Mouse (Mus musculus) urinary bladder, adult 2 months (tissue): ENCODE data around the gene Serpina6. TPM values are rescaled to one million over a fixed set of nuclear protein-coding genes. Genes with fewer than 3 reads are reported as not detected.
"Not testable (repeated sequence)": the region's sequence is repeated elsewhere in the genome, so short reads cannot be mapped to it uniquely, and the experiment has no call there.

Source experiments
- DNase-seq: peaks from one replicate; pipeline ENCODE4 v3.0.0; 2022; ENCODE audit warnings: low spot score
- polyA plus RNA-seq: library from polyadenylated mRNA; depleted of rRNA; stranded (reverse); fragments of >200 nt; gene quantifications from 2 replicates; pipeline ENCODE4 v1.2.3, GENCODE M21; 2012; rRNA removed

Serpina6 gene
- not detected in 2 replicates for polyA plus RNA-seq

DNA sequence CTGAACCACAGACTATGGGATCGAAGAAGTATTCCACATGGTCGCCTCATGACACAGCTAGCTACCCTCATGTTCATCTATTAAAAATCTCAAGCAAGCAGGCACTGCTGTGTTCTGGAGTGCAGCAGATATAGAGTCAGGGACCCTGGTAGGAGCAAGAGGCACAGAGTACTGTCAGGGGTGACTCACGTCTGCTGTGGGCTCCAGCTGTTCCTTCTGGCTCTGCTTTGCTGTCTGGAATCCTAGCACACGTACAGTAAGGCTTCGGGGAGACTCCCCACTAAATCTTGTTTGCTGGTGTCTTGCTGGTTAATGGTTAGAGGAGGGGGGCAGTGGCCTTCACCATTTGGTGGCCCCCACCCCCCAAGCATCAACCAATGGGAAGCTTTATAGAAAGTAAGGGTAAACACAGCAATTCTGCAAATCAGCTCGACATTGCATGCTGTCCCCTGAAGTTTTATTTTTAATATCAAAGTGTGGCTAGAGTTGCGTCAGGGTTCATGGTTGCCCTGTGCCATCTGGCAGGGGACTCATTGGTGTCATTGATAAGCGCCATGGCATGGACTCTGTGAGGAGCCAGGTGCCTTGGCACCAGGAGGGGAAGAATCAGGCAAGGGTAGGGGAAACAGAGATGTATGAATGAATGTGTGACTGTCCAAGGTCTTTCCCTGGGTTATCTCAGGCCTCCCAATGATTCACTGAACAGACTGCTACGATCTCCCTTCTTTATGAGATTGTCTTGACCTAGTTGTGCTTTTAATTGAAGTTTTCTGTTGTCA is at the start of gene Serpina6:
Gene Serpina6, minus strand, starts transcription at position 365 of the 779 bp plus-strand sequence.
- DNase-seq: no peak

DNA sequence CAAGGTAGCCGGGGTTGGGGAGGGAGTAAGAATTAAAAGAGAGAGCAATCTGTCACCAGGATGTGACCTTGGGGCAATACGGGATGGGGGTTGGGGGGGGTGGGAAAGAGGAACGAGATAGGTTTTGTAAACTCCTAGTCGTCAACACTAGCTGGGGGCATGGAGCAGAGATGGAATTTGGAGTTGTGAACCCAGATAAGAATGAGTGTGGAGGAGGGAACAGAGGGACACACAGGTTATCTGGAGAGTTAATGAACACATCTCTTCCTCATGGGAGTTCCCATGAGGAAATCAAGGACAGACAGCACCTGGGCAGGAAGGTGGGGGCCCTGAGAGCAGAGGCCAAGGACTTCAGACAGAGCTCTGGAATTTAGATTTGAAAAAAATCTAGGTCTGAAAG is 49.1 kb upstream of the Serpina6 start:
- no peak for DNase-seq

DNA sequence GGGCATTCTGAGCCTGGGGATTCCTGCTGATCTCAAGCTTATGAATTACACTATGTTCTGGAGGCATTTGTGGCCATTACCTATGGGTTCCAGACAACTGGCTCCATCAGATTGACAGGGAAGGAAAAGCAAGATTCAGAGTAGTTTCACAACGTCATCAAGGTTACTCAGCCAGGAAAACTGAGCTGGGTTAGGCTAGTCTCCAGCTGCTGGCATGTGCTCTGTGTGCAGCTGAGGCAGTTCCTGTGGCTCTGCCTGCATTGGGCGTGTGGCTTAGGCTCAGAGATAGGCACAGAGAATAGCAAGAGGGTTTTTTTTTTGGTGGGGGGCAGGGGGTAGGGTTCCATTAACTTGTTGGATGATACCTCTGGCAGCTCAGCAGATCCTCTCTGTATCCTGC is 48.5 kb upstream of the Serpina6 start:
- no peak for DNase-seq

DNA sequence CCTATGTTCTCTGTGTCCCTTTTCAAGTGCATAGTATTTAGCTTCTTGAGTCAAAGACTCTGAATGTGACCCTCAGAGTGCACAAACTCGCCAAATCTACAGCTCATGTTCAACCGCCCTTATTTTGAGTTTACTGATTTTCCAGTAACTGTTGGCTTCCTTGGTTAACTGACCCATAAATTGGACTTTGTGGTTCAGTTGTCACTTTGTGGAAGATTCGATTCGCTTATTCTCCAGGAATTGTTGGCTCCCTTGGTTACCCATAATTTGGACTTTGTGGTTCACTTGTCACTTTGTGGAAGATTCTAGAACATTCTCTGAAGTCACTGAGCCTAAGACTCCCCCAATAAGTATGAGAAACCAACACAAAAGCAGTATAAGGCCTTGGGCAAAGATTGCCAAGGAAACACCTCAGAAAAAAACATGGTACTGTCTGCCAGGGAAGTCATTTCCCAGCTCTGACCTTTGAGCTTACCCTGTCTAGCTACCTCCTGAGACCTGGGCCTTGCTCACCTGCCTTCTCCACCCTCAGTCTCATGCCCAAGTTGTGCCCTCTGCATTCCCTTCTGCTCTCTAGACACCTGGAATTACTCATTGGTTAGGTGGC is 43.2 kb upstream of the Serpina6 start:
- DNase-seq: no peak

DNA sequence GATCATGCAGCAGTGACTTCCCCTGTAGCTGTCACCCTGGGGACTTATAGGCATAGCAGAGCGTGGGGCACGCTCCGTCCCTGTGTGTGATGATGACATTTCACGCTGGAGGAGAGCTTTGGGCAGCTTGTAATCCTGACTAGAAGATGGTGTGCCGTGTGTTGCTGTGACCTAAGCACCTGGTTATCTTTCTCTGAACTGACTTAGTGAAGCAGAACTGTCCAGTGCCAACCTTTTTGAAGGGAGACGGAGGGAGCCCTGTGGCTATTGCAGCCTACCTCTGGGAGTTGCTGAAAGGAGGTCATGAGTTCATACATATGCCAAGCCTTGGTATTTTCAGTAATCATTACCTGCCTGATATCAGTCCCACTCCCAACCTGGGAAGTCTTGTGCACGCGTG is 38.4 kb upstream of the Serpina6 start, which contains the start of gene Serpina1f:
Gene Serpina1f, minus strand, starts transcription at position 101 of the 400 bp plus-strand sequence.
- no peak for DNase-seq

DNA sequence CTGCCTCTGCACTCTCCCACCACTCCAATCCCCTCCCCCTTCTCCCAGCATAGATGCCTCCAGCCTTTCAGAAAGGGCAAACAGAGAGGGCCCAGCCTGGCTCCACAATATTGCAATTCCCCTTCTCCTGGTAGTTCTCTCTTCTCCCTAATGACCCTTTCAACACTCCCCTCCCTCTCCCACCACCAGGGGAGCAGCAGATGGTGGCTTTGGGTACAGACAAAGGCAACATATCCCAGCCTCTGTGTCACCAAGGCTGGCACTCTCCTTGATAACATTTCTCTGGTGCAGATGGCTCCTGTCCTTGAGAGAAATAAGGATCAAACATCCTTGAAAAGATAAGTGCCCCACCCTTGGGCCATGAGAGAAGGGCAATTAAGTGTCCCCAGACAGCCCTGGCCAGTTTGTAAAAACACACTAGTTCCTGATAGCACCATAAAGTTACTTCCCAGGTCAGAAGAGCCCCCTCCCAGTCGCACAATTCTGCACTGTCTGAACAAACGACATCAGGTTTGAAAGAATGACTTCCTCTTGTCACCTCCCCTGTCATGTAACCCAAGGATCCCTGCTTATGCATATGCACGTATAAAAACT is 31.3 kb upstream of the Serpina6 start:
- no peak for DNase-seq

DNA sequence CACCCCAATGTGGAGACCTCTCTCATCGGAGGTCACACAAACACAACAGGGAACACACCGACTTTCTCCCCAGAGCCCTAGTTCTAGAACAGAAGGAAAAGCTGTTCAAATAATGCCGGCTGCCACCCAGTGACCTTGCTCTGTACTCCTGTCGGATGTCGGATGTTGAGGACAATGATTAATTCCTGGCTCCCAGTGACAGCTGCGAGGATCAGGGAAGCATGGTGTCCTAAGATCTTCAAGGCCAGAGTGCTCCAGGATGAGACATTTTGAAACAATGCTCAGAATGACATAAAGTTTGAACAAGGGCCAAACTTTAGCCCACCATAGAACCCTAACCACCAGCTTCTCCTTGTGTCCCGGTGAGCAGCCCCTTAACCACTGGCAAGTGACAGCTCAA is 30.0 kb upstream of the Serpina6 start:
- DNase-seq: no peak

DNA sequence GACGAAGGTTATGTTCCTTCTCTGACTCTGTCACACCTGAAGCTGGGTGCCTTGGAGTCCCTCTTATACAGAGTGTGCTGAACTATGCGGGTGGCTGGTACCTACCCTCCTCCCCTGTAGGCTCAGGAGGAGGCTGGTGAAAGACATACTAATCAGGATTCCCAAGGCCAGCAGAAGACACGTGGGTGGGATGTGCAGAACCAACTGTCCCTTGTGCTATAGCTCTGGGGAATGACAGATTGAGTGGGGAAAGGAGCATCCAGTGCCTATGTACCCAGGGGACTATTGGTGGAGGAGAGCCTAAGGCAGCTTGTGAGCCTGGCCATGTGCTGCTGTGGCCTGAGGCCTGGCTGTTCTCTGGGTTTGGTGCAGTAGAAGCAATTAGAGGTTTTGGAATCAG is 29.0 kb upstream of the Serpina6 start:
- DNase-seq: no peak

DNA sequence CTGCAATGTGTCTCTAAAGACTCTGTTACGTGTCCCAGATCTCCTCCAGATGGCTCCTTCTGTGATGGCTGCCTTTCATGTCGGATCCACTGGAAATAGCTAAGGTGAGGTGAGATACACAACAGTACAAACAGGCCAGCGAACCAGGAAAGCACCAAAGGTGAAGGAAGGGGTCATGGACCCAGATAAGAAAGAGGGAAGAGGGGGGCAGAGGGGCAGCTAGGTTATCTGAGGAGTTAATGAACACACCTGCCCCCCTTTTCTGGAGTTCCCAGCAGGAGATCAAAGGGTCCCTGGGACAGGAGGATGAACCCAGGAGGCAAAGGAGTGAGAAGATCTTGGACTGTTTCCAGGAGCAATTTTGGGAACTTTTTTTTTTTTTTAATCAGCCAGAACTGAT is 28.4 kb upstream of the Serpina6 start:
- no peak for DNase-seq

DNA sequence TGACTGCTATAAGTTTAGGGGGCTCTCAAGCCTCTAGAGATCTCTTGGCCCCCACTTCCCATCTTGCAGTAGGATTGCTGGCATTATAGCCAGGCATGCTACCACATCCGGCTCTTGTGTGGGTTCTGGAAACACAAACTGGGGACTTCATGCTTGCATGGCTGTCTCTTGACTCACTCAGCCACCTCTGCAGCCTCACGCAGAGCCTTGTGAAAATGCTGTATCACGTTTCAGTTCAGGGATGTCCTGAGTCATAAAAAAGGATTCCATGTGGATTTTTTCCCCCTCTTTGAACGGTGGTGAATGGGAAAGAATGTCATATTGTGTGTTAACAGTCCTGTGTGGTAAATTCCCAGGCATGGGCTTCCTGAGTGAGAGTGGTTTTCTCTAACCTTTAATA is 26.8 kb upstream of the Serpina6 start:
- no peak for DNase-seq

DNA sequence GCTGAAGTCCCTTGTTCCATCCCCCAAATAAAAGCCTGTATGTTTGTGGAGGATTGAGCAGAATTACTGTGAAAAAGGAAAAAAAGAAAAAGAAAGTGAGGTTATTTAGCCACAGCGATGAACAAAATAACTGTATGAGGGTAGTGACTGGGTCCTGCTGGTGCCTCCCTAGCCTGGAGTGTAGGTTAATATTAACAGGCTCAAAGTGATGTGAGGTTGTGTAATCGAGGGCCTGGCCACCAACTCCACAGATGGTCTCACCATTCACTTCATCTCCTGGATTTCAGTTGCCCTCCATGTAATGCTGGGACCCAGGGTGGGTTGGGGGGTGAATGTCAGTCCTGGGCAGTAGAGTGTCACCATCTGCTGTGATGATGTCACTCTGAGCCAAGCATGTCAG is 24.7 kb upstream of the Serpina6 start:
- DNase-seq: no peak

DNA sequence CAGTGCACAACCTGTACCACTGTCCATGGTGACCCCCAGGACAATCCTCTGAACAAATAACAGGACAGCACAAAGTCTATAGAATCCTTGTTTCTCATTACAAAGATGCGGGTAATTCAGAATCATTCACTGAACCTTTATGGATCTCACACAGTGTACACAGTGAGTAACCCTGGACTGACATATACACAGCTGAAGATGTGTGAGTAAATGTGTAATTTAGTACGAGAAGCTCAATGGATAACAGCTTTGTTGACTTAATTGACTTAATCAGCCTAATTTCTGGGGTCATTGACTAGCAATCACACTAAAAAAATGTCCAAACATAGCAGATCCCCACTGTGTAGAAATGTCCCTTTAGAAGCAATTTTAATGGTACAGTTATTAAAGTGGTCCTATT is 24.2 kb upstream of the Serpina6 start:
- no peak for DNase-seq

DNA sequence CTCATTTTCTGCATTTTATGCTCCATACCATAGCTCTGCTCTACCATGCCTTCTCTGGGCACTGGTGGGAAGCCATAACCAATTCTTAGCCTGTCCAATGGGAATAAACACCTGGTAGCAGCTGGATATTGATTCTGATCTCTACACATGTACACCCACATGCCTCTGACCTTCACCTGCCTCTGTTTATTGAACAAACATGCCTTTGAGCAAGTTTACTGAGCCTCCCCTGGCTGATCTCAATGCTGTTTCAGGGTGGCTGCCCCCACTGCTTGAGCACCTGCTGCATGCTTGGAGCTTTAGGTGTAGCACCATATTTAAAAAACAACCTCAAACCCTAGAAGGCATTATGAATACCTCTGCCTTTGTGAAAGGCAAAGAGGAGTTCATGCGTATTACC is 22.8 kb upstream of the Serpina6 start:
- not testable (repeated sequence) for DNase-seq

DNA sequence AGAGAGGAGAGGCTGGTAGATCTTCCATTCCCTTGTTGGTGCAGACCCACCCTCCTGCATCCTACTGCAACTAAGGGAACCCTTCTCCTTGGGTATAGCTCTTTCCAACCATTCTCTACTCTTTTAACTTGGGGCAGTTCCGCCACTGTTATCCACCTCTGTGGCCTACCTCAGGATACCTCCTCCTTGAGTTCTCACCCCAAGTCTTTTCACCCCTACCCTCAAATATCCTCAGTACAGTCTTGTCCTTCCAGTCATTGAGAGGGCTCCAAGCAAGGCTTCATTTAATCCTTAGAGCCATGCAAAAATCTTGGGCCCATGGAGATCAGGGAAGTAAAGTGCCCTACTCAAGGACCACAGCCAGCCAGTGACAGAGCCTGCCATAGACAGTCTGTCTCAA is 19.0 kb upstream of the Serpina6 start, which contains the start of gene Serpina16:
Gene Serpina16, minus strand, starts transcription at position 101 of the 400 bp plus-strand sequence.
- DNase-seq: no peak

DNA sequence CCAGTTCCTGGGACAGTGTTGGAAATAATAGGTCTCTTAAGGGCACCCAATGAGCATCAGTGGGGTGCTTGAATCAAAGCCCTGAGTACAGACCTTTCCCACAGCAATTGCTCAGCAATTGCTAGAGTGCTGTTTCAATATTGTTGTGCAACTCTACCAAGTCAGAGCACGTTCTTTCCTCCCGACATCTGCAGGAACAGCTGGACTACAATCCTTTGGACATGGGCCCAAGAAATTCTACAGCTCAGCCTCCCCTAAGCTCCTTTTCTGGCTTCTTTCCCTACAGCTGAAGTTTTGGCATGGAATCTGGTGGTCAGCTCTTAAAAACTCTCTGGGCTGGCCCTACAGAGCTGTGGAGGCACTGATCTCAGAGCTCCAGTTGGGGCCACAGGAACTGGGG is 16.2 kb upstream of the Serpina6 start:
- DNase-seq: no peak

DNA sequence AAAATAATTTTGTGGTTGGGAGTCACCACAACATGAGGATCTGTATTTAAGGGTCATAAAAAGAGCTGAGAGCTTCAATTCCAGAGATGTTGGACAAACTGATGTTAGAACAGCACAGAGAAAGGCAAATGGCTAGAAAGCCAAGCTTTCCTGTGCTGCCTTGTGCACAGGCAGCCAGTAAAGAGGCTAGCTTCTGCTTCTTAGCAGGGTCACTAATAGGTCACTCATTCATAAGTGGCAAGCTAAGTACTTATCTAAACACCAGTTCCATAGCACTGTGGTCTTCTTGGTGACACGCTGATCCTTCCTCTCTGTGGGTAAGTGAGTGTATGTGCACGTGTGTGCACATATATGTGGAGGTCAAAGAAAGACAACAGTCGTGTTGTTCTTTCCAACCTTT is 14.5 kb upstream of the Serpina6 start:
- DNase-seq: no peak

DNA sequence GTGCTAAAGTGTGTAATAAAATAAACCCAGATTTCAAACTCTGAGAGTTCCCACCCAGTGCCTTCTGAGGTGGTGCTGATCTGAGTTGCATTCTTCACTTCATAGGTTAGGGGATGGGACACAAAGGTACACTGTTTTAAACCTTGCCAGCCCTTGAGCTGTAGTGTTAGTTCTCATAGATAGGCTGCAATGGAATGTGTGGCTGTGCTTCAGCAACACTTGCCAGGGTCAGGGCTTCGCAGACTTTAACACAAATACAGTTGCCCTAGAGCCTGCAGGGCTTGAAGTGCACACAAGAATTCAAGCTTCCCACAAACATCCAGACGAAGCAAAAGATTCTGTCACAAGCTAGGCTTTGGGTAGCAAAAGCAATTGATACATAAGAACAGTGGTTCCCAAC is 14.0 kb upstream of the Serpina6 start:
- DNase-seq: no peak

DNA sequence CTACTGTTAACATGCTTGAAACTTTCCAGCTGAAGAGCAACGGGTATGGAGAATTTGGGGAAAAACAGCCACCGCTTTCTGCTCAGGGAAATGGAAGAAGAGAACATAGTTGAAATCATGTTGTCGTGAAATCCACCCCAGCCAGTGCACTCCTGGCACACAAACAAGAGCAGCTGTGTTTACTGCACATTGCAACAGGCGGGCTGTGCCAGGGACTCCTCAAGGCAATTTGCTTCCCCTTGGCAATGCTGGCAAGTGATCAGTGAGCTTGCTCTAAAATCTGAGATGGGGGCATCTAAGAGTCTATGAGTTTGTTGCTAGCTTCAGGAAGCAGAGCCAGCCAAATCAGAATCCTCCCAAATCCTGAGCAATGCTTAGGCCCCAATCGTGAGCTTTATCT is 13.3 kb upstream of the Serpina6 start:
- no peak for DNase-seq

DNA sequence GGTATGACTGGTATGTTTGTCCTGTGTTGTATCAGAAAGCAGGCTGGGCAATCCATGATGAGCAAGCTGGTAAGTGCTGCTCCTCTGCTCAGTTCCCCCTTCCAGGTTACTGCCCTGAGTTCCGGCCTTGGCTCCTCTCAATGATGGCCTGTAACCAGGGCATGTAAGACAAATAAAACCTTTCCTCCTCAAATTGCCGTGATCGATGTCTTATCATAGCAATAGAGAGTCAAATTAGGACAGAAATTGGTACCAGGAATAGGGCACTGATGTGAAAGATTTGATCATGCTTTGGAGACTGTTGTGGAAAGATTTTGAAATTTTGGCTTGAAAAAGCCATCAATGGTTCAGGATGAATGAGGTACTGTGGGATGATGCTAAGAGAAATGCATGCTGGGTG is 8.3 kb upstream of the Serpina6 start:
- no peak for DNase-seq

DNA sequence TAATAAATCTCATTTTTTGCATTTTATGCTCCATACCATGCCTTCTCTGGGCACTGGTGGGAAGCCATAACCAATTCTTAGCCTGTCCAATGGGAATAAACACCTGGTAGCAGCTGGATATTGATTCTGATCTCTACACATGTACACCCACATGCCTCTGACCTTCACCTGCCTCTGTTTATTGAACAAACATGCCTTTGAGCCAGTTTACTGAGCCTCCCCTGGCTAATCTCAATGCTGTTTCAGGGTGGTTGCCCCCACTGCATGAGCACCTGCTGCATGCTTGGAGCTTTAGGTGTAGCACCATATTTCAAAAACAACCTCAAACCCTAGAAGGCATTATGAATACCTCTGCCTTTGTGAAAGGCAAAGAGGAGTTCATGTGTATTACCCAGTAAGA is 5.0 kb upstream of the Serpina6 start:
- not testable (repeated sequence) for DNase-seq

DNA sequence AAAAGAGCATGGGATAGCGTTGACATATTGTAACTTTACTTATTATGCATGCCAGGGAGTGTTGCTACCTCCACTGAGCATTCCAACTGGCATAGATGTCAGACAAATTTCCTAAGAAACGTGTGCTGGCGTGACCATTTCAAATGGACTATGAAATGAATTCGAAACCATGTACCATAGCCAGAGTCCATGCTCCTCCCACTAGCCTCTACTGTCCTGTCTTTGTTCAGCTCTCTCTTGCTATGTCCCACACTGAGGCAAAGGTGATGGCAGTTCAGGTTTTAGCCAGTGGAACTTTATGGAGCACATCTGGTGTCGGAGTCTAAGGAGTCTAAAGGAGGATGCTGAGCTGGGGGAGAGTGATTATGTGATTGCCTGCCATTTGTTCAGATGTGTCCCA is 3.1 kb upstream of the Serpina6 start:
- no peak for DNase-seq

DNA sequence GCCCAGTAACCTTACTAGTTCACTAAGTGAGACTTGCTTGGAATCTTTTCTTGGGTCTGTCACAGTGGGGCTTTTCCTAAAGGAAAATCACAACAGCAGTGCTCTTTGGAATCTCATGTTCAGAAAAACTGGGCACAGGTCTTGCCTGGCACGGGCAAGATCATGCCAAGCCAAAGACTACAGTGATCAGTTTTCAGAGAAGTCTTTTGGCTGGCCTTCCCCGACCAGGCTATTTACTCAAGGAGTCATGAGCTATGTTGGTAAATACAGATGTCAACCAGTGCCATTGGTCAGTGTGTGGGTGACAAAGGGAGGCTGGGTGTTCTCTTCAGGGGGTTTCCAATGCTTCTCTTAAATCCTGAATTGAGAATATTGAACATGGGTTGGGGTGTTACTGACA is 2.2 kb upstream of the Serpina6 start:
- DNase-seq: no peak

DNA sequence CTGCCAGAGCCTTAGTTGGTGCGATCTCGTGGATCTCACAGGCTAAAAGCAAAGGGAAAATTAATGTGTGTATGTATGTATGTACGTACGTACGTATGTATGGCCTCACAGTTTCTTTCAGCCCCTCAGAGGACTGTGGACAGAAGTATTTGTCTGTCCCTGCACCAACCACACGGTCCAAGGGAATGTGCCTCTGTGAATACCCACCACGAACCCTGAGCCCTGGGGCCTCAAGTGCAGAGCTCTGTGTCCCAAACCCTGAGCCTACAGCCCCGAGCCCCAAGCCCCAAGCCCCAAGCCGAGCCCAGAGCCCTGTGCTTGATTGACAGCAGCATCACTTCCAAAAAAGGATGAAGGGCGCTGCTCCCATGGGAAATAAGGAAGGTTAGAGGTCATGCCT is 979 bp upstream of the Serpina6 start:
- DNase-seq: no peak
